Mouse (Mus musculus): ENCODE data around the gene Gfod1. TPM values are rescaled to one million over a fixed set of nuclear protein-coding genes. Genes with fewer than 3 reads are reported as not detected.
A peak's percentile ranks its signal among the peaks of the same experiment; 100 is the strongest.

Gene Gfod1
- polyA plus RNA-seq, 1 experiment, result 4.3 TPM

DNA sequence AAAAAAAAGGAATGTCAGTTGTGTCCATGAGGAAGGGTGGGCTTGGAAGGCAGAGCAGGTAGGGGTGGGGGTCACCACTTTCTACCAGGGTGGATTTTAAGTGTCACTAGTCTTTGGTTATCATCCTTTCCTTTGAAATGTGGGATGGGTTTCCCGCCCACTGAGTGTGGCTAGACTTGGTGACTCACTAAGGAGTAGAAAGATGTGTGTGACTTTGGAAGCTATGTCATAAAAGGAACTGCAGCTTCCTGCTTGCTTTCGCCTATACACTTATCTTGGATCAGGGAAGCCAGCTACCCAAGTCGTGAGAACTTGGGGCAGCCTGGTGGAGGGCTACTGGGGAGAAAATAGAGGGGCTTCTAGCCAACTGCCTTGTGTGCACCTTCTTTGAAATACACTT is 15.4 kb upstream of the Gfod1 start:
- Histone ChIP-seq H3K27me3 (ENCODE audit: control insufficient read depth, insufficient read depth, low read length) (no peaks in the 10 kb centered on the region), H3K36me3 (ENCODE audit: control insufficient read depth, insufficient read depth, low read length) (no peaks in the 10 kb centered on the region), H3K4me3 (ENCODE audit: control insufficient read depth, insufficient read depth, low read length) (no peak overlapping the region), H3K27ac (ENCODE audit: control insufficient read depth, insufficient read depth, low read length) (no peak overlapping the region), H3K4me1 (replicated peaks; ENCODE audit: control insufficient read depth, insufficient read depth, low read length) (no peaks in the 10 kb centered on the region)
- 49% methylated on average over 3 of the region's 3 CpGs for WGBS
- TF ChIP-seq POLR2A (IDR thresholded peaks at IDR 0.05; ENCODE audit: control insufficient read depth, extremely low read depth, insufficient read depth, low read length, poor library complexity) (no peak), CTCF (IDR thresholded peaks at IDR 0.05; ENCODE audit: borderline replicate concordance, control insufficient read depth, extremely low read depth, insufficient read depth, low read length, poor library complexity) (no peak)
- DNase-seq, result no peak

DNA sequence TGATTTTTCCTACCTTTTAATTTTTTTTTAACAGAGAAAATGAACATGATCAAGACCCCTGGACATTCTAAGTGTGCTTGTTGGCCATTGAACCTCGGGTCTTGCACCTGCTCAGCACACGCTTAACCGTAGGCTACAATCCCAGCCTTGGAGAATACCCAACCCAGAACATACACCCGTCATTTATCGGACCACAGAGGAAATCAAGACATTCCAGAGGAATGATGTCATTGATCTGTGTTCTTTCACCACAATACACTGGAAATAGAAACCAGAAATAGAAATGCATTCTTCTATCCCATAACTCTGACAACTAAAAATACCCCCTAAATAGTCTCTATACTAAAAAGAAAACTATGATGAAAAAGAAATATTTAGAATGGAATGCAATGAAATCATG is 13.4 kb upstream of the Gfod1 start:
- Histone ChIP-seq H3K4me1 (replicated peaks; ENCODE audit: control insufficient read depth, insufficient read depth, low read length) (no peaks in the 10 kb centered on the region), H3K36me3 (ENCODE audit: control insufficient read depth, insufficient read depth, low read length) (no peaks in the 10 kb centered on the region), H3K4me3 (ENCODE audit: control insufficient read depth, insufficient read depth, low read length) (no peak overlapping the region), H3K27me3 (ENCODE audit: control insufficient read depth, insufficient read depth, low read length) (no peaks in the 10 kb centered on the region), H3K27ac (ENCODE audit: control insufficient read depth, insufficient read depth, low read length) (no peak overlapping the region)
- TF ChIP-seq POLR2A (IDR thresholded peaks at IDR 0.05; ENCODE audit: control insufficient read depth, extremely low read depth, insufficient read depth, low read length, poor library complexity) (no peak), CTCF (IDR thresholded peaks at IDR 0.05; ENCODE audit: borderline replicate concordance, control insufficient read depth, extremely low read depth, insufficient read depth, low read length, poor library complexity) (no peak)
- no peak for DNase-seq
- 95% methylated on average over 5 of the region's 5 CpGs for WGBS

DNA sequence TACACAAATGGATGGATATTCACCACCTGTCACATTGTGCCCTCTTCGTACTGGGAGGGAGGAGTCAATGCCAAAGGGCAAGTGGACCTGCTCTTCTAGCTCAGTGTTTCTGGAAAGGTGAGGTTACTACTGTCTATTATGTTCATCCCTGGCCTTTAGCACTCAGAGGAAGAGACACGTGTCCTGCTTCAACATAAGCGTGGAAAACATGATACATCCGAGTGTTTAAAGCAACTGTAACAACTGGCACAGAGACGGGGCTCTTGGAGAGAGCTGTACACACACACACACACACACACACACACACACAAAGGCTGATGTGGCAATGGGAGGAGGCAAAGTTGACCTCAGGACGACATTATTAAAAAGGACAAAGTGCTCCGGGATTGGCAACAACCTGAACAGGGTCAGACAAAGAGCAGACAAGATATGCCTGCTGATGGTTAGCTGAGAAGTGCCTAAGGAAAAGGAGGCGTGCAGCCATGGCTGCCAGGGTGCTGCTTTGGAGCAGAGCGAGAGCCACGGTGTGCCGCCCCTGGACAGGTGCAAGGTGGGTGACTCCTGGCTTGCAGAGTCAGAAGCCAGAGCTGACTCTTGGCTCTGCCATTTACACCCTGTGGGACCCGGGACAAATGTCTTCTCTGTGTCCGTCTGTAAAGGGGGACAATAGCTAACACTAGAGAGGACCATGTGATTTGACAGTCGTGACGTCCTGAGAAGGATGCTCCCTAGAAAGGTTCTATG is 1.4 kb upstream of the Gfod1 start:
- Histone ChIP-seq H3K36me3 (ENCODE audit: control insufficient read depth, insufficient read depth, low read length) (no peaks in the 10 kb centered on the region), H3K4me3 (ENCODE audit: control insufficient read depth, insufficient read depth, low read length) (no peak overlapping the region), H3K27me3 (ENCODE audit: control insufficient read depth, insufficient read depth, low read length) (no peaks in the 10 kb centered on the region), H3K4me1 (replicated peaks; ENCODE audit: control insufficient read depth, insufficient read depth, low read length) (peaks cover 26% of the 10 kb centered on the region), H3K27ac (ENCODE audit: control insufficient read depth, insufficient read depth, low read length) (no peak overlapping the region)
- WGBS, result 95% methylated on average over 15 of the region's 15 CpGs
- TF ChIP-seq CTCF (IDR thresholded peaks at IDR 0.05; ENCODE audit: borderline replicate concordance, control insufficient read depth, extremely low read depth, insufficient read depth, low read length, poor library complexity), result no peak
- TF ChIP-seq POLR2A (IDR thresholded peaks at IDR 0.05; ENCODE audit: control insufficient read depth, extremely low read depth, insufficient read depth, low read length, poor library complexity), result no peak
- no peak for DNase-seq

DNA sequence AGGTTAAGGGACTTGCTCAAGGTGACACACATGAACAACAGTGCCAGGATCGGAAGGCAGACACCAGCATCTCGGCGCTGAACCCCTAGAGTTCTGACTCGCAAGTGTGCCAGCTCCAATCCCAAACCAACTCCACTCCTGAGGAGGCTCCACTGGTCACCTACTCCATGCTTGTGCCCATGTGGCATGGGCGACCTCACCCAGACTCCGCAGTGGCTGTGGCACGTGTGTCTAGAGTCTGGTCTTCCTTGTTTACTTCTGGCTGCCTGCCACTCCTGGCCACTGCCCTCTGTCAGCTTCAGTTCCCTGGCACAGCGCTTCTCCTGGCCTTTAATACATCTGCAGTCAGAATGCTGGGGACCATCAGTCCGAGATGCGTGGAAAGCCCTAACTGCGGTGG is 728 bp upstream of the Gfod1 start:
- WGBS, result 49% methylated on average over 11 of the region's 11 CpGs
- TF ChIP-seq POLR2A (IDR thresholded peaks at IDR 0.05; ENCODE audit: control insufficient read depth, extremely low read depth, insufficient read depth, low read length, poor library complexity), result no peak
- no peak for TF ChIP-seq CTCF (IDR thresholded peaks at IDR 0.05; ENCODE audit: borderline replicate concordance, control insufficient read depth, extremely low read depth, insufficient read depth, low read length, poor library complexity)
- peaks cover 26% of the 10 kb centered on the region for H3K4me1 ChIP-seq (replicated peaks; ENCODE audit: control insufficient read depth, insufficient read depth, low read length)
- no peaks in the 10 kb centered on the region for H3K36me3 ChIP-seq (ENCODE audit: control insufficient read depth, insufficient read depth, low read length)
- DNase-seq, result no peak
- no peak overlapping the region for H3K27ac ChIP-seq (ENCODE audit: control insufficient read depth, insufficient read depth, low read length)
- H3K27me3 ChIP-seq (ENCODE audit: control insufficient read depth, insufficient read depth, low read length), result no peaks in the 10 kb centered on the region
- H3K4me3 ChIP-seq (ENCODE audit: control insufficient read depth, insufficient read depth, low read length), result peak overlapping the region; percentile 39; the same call in 1 of the 2 replicates

DNA sequence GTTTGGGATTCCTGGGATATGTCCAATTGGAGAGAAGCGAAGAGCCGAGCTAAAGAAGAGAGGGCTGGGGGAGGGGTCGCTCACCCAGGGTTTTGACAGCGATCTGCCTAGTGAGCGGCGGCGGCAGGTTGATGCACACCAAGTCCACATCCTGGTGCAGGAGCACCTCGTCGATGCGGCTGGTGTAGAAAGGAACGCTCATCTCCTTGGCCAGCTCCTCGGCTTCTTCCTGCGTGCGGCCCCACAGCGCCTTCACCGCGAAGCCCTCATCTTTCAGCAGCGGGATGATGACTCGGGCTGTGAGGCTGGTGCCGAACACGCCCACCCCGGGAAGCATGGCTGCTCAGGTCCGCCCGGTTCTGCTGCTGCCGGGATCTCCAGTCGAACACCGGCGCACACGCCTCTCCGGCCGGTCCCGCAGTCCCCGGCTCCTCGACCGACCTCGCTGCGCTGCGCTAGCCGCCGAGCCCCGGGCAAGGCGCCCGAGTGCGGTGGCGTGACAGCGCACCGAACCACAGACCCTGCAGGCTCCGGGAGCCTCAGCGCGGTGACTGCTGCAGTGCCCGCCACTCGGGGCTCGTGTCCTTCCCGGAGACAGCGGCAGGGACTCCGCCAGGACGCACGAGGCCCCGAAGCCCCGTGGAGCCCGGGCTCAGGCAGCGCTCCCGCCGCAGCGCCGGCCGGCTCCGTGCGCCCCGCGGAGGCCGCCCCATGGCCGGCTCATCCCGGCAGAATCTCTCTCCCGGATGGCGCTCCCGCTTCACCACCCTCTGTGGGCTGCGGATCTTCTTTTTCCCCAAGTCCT is 609 bp downstream of the Gfod1 start:
- Histone ChIP-seq H3K36me3 (ENCODE audit: control insufficient read depth, insufficient read depth, low read length) (no peaks in the 10 kb centered on the region), H3K27ac (ENCODE audit: control insufficient read depth, insufficient read depth, low read length) (no peak overlapping the region), H3K27me3 (ENCODE audit: control insufficient read depth, insufficient read depth, low read length) (no peaks in the 10 kb centered on the region), H3K4me1 (replicated peaks; ENCODE audit: control insufficient read depth, insufficient read depth, low read length) (peaks cover 26% of the 10 kb centered on the region), H3K4me3 (ENCODE audit: control insufficient read depth, insufficient read depth, low read length) (peak overlapping the region; percentile 53)
- WGBS, result 1% methylated on average over 78 of the region's 78 CpGs
- 0 out of 2 replicates have a peak, but pooled peaks have one; percentile 7 for TF ChIP-seq POLR2A (IDR thresholded peaks at IDR 0.05; ENCODE audit: control insufficient read depth, extremely low read depth, insufficient read depth, low read length, poor library complexity)
- TF ChIP-seq CTCF (IDR thresholded peaks at IDR 0.05; ENCODE audit: borderline replicate concordance, control insufficient read depth, extremely low read depth, insufficient read depth, low read length, poor library complexity), result no peak
- DNase-seq, result peak; percentile 47

DNA sequence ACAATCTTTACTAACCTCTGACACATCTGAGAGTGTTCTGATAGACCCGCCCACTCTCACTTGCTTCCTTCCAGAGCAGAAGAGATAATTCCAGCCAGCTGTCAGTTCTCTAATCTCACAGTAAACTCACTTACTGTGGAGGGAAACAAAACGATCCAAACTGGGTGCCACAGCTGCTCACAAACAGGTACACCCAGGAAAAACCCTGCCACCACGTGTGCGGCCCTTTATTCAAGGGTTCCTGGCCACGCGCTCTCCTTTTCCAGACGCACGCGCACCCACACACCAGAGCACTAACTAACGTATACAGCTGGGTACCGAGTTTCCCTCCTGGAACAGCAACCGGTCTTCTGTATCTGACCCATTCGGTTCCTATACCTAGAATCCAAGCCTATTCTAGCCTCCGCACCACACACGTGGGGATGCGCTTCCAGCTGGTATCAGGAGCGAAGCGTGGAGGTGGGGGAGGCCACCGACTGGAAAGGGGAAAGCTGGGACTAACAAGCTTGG is 1.3 kb downstream of the Gfod1 start:
- H3K27me3 ChIP-seq (ENCODE audit: control insufficient read depth, insufficient read depth, low read length), result no peaks in the 10 kb centered on the region
- peak; percentile 18 for DNase-seq
- H3K27ac ChIP-seq (ENCODE audit: control insufficient read depth, insufficient read depth, low read length), result no peak overlapping the region
- under 1% methylated on average over 19 of the region's 19 CpGs for WGBS
- peak overlapping the region; percentile 53 for H3K4me3 ChIP-seq (ENCODE audit: control insufficient read depth, insufficient read depth, low read length)
- no peaks in the 10 kb centered on the region for H3K36me3 ChIP-seq (ENCODE audit: control insufficient read depth, insufficient read depth, low read length)
- TF ChIP-seq CTCF (IDR thresholded peaks at IDR 0.05; ENCODE audit: borderline replicate concordance, control insufficient read depth, extremely low read depth, insufficient read depth, low read length, poor library complexity), result no peak
- no peak for TF ChIP-seq POLR2A (IDR thresholded peaks at IDR 0.05; ENCODE audit: control insufficient read depth, extremely low read depth, insufficient read depth, low read length, poor library complexity)
- H3K4me1 ChIP-seq (replicated peaks; ENCODE audit: control insufficient read depth, insufficient read depth, low read length), result peaks cover 26% of the 10 kb centered on the region
